In the genomic region with DNA sequence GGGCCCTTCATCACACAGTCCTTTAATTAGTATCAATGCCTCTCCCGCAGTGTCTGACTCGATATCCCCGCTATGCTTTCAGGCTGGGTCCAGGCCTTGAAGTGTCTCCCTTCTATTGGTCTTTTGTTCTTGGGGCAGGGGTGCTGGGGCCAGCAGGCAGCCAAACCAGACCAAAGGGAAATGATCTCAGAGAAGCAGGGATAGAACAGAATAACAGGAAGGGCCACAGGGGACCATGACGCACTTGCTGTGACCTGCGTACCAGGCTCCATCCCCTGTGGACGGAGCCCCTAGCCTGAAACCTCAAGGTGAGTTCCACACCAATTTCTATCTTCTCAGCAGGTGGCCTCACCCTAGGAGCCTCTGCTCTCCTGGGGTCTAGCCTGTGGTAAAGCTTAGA, we compare ENCODE assay signal across 9 mouse cellular contexts. TPM values are rescaled to one million over a fixed set of nuclear protein-coding genes. Genes with fewer than 3 reads are reported as not detected.
DNase-seq lines count a peak whose midpoint lies in the region; ATAC-seq lines count a peak whose summit lies in the region.
"Had no signal": no experiment of that assay in that cellular context is flagged by ENCODE, and none has a peak within 500 bp of the region (broad histone marks: within the 10 kb centered on the region; RNA-seq: fewer than 3 reads in every experiment).

No protein-coding gene starts in this region.

- no peak for DNase-seq in heart, postnatal 14 days
- DNase-seq in lung, postnatal 25 days (ENCODE audit: low spot score): no peak
- no peak for DNase-seq in urinary bladder, postnatal 4 days (ENCODE audit: low spot score in 2 of 2)
- DNase-seq in cerebellum, adult 18-20 months: no peak
- DNase-seq: left cerebral cortex, postnatal 4 days had no signal

- H3K4me1 ChIP-seq in heart, embryonic 12.5 days (replicated peaks): peaks cover 62% of the 10 kb centered on the region
- peaks cover 30% of the 10 kb centered on the region for H3K4me1 ChIP-seq in lung, embryonic 16.5 days (replicated peaks; ENCODE audit: control insufficient read depth, insufficient read depth, low read length)
- H3K4me1 ChIP-seq in hindbrain, embryonic 16.5 days (ENCODE audit: control insufficient read depth, insufficient read depth, low read depth, low read length): peaks cover 7% of the 10 kb centered on the region
- H3K4me1 ChIP-seq in neural tube, embryonic 15.5 days: peaks cover 40% of the 10 kb centered on the region

- intact Hi-C loops in heart, postnatal 14 days (cut with DNase I): no loop called here

- peaks cover 65% of the 10 kb centered on the region for H3K36me3 ChIP-seq in heart, embryonic 12.5 days
- H3K36me3 ChIP-seq in lung, embryonic 16.5 days (ENCODE audit: control insufficient read depth, insufficient read depth, low read length): peaks cover 48% of the 10 kb centered on the region
- H3K36me3 ChIP-seq in hindbrain, embryonic 16.5 days (ENCODE audit: control insufficient read depth, insufficient read depth, low read length): peaks cover 33% of the 10 kb centered on the region
- peaks cover 71% of the 10 kb centered on the region for H3K36me3 ChIP-seq in neural tube, embryonic 15.5 days

- H3K4me2 ChIP-seq in heart, embryonic 12.5 days: peak overlapping the region; percentile 8; the same call in 1 of the 2 replicates
- no peak overlapping the region for H3K4me2 ChIP-seq in lung, embryonic 16.5 days (ENCODE audit: low read depth, low read length)
- no peak overlapping the region for H3K4me2 ChIP-seq in hindbrain, embryonic 16.5 days (ENCODE audit: low read length)
- H3K4me2 ChIP-seq in neural tube, embryonic 15.5 days: no peak overlapping the region

- H3K27ac ChIP-seq in heart, embryonic 12.5 days (ENCODE audit: poor library complexity, severe bottlenecking): peak overlapping the region; percentile 94
- peak overlapping the region; percentile 94 for H3K27ac ChIP-seq in lung, embryonic 16.5 days (ENCODE audit: low read length)
- H3K27ac ChIP-seq in hindbrain, embryonic 16.5 days (ENCODE audit: low read depth, low read length): peak overlapping the region; percentile 65
- H3K27ac ChIP-seq in neural tube, embryonic 15.5 days (replicated peaks): peak overlapping the region; percentile 45; the same call in 1 of the 2 replicates

- 82% methylated on average over 6 of the region's 6 CpGs for WGBS in heart, embryonic 12.5 days
- WGBS in lung, embryonic 16.5 days: 84% methylated on average over 6 of the region's 6 CpGs
- WGBS in hindbrain, embryonic 16.5 days: 88% methylated on average over 6 of the region's 6 CpGs
- WGBS in neural tube, embryonic 15.5 days: 90% methylated on average over 6 of the region's 6 CpGs

- H3K9ac ChIP-seq in heart, embryonic 12.5 days: peak overlapping the region; percentile 32; the same call in 1 of the 2 replicates
- no peak overlapping the region for H3K9ac ChIP-seq in lung, embryonic 16.5 days (ENCODE audit: low read length)
- no peak overlapping the region for H3K9ac ChIP-seq in hindbrain, embryonic 16.5 days (ENCODE audit: low read depth, low read length)
- no peak overlapping the region for H3K9ac ChIP-seq in neural tube, embryonic 15.5 days (replicated peaks)

- no peaks in the 10 kb centered on the region for H3K27me3 ChIP-seq in heart, embryonic 12.5 days (replicated peaks)
- no peaks in the 10 kb centered on the region for H3K27me3 ChIP-seq in lung, embryonic 16.5 days (ENCODE audit: control insufficient read depth, insufficient read depth, low read depth, low read length)
- H3K27me3 ChIP-seq in hindbrain, embryonic 16.5 days (replicated peaks; ENCODE audit: control insufficient read depth, insufficient read depth, low read length): no peaks in the 10 kb centered on the region
- no peaks in the 10 kb centered on the region for H3K27me3 ChIP-seq in neural tube, embryonic 15.5 days (replicated peaks)

- no peak overlapping the region for H3K4me3 ChIP-seq in heart, embryonic 12.5 days
- no peak overlapping the region for H3K4me3 ChIP-seq in lung, embryonic 16.5 days (ENCODE audit: low read length)
- no peak overlapping the region for H3K4me3 ChIP-seq in hindbrain, embryonic 16.5 days (ENCODE audit: low read length)
- no peak overlapping the region for H3K4me3 ChIP-seq in neural tube, embryonic 15.5 days (replicated peaks)

- no peaks in the 10 kb centered on the region for H3K9me3 ChIP-seq in heart, embryonic 12.5 days (replicated peaks)
- no peaks in the 10 kb centered on the region for H3K9me3 ChIP-seq in lung, embryonic 16.5 days (ENCODE audit: control insufficient read depth, low read length)
- H3K9me3 ChIP-seq in hindbrain, embryonic 16.5 days (ENCODE audit: control insufficient read depth, low read length): no peaks in the 10 kb centered on the region
- H3K9me3 ChIP-seq in neural tube, embryonic 15.5 days (replicated peaks): no peaks in the 10 kb centered on the region

- ATAC-seq in heart, embryonic 12.5 days (ENCODE audit: insufficient number of reproducible peaks, low FRiP score): no peak
- no peak for ATAC-seq in lung, embryonic 16.5 days (ENCODE audit: low read depth)
- ATAC-seq in hindbrain, embryonic 16.5 days: no peak
- no peak for ATAC-seq in neural tube, embryonic 15.5 days (ENCODE audit: low FRiP score)

RNA-seq across cellular contexts. Expression of a gene that starts 9.1 kb away (rescaled TPM):
- polyA plus RNA-seq in heart, embryonic 12.5 days (2016; fragmentation: Nextera tagmentation; extraction: Ambion mirVana): 10.7 and 11.2 TPM in 2 replicates
- total RNA-seq in heart, postnatal 14 days (2021): 10 to 100 TPM; 11.3 to 12.1 TPM
- polyA plus RNA-seq in lung, embryonic 16.5 days (2015; fragmentation: Nextera tagmentation; extraction: Ambion mirVana): 11.8 and 12.5 TPM in 2 replicates
- polyA plus RNA-seq in hindbrain, embryonic 16.5 days (2015; fragmentation: Nextera tagmentation; extraction: Ambion mirVana): 5.6 and 7.0 TPM in 2 replicates
- 6.6 and 9.7 TPM in 2 replicates for polyA plus RNA-seq in neural tube, embryonic 15.5 days (2015; fragmentation: Nextera tagmentation; extraction: Ambion mirVana)

RNA-seq across cellular contexts. Expression of a gene that starts 17.1 kb away (rescaled TPM):
- polyA plus RNA-seq in heart, embryonic 12.5 days (2016; fragmentation: Nextera tagmentation; extraction: Ambion mirVana): 404 and 442 TPM in 2 replicates
- total RNA-seq in heart, postnatal 14 days (2021): 100 to 1,000 TPM; 318 to 327 TPM
- polyA plus RNA-seq in lung, embryonic 16.5 days (2015; fragmentation: Nextera tagmentation; extraction: Ambion mirVana): 457 and 458 TPM in 2 replicates
- 302 and 317 TPM in 2 replicates for polyA plus RNA-seq in hindbrain, embryonic 16.5 days (2015; fragmentation: Nextera tagmentation; extraction: Ambion mirVana)
- polyA plus RNA-seq in neural tube, embryonic 15.5 days (2015; fragmentation: Nextera tagmentation; extraction: Ambion mirVana): 262 and 325 TPM in 2 replicates

RNA-seq across cellular contexts. Expression of a gene that starts 30.7 kb away (rescaled TPM):
- polyA plus RNA-seq in heart, embryonic 12.5 days (2016; fragmentation: Nextera tagmentation; extraction: Ambion mirVana): 34.0 and 35.5 TPM in 2 replicates
- total RNA-seq in heart, postnatal 14 days (2021): 10 to 100 TPM; 36.7 to 47.1 TPM
- polyA plus RNA-seq in lung, embryonic 16.5 days (2015; fragmentation: Nextera tagmentation; extraction: Ambion mirVana): 44.1 and 51.9 TPM in 2 replicates
- polyA plus RNA-seq in hindbrain, embryonic 16.5 days (2015; fragmentation: Nextera tagmentation; extraction: Ambion mirVana): 13.5 and 16.9 TPM in 2 replicates
- polyA plus RNA-seq in neural tube, embryonic 15.5 days (2015; fragmentation: Nextera tagmentation; extraction: Ambion mirVana): 14.4 and 25.2 TPM in 2 replicates

RNA-seq across cellular contexts. Expression of a gene that starts 37.5 kb away (rescaled TPM):
- 0.49 and 0.64 TPM in 2 replicates for polyA plus RNA-seq in heart, embryonic 12.5 days (2016; fragmentation: Nextera tagmentation; extraction: Ambion mirVana)
- under 1 TPM; 0.31 to 0.49 TPM for total RNA-seq in heart, postnatal 14 days (2021)
- 0.97 and 1.6 TPM in 2 replicates for polyA plus RNA-seq in lung, embryonic 16.5 days (2015; fragmentation: Nextera tagmentation; extraction: Ambion mirVana)
- polyA plus RNA-seq in hindbrain, embryonic 16.5 days (2015; fragmentation: Nextera tagmentation; extraction: Ambion mirVana): 2.7 and 2.9 TPM in 2 replicates
- 2.0 and 2.2 TPM in 2 replicates for polyA plus RNA-seq in neural tube, embryonic 15.5 days (2015; fragmentation: Nextera tagmentation; extraction: Ambion mirVana)

RNA-seq across cellular contexts. Expression of a gene that starts 39.4 kb away (rescaled TPM):
- polyA plus RNA-seq in heart, embryonic 12.5 days (2016; fragmentation: Nextera tagmentation; extraction: Ambion mirVana): 10.2 and 12.6 TPM in 2 replicates
- total RNA-seq in heart, postnatal 14 days (2021): 10 to 100 TPM; 15.5 to 16.6 TPM
- polyA plus RNA-seq in lung, embryonic 16.5 days (2015; fragmentation: Nextera tagmentation; extraction: Ambion mirVana): 22.3 and 23.0 TPM in 2 replicates
- 17.1 and 22.7 TPM in 2 replicates for polyA plus RNA-seq in hindbrain, embryonic 16.5 days (2015; fragmentation: Nextera tagmentation; extraction: Ambion mirVana)
- 16.9 and 19.7 TPM in 2 replicates for polyA plus RNA-seq in neural tube, embryonic 15.5 days (2015; fragmentation: Nextera tagmentation; extraction: Ambion mirVana)
